Mouse (Mus musculus) G1E (cell line): Measurements from ENCODE around the gene Trcg1.

Experiments used
- CTCF ChIP-seq: IDR thresholded peaks from 2 replicates; pipeline ENCODE4 v1.5.1; 2012; ENCODE audit warnings: low read depth, low read length, inconsistent platforms, mixed read lengths
- GATA1 ChIP-seq: IDR thresholded peaks from 2 replicates; pipeline ENCODE4 v1.6.1; 2012; ENCODE audit warnings: borderline replicate concordance, low read length, inconsistent platforms, mixed read lengths
- GATA2 ChIP-seq: IDR thresholded peaks from 2 replicates; pipeline ENCODE4 v1.6.1; 2012; ENCODE audit warnings: low read depth, low read length, inconsistent platforms, borderline replicate concordance
- TAL1 ChIP-seq: conservative IDR thresholded peaks from 2 replicates; pipeline ENCODE4 v1.6.1; 2012; ENCODE audit warnings: low read depth, low read length, inconsistent platforms, mixed read lengths

DNA sequence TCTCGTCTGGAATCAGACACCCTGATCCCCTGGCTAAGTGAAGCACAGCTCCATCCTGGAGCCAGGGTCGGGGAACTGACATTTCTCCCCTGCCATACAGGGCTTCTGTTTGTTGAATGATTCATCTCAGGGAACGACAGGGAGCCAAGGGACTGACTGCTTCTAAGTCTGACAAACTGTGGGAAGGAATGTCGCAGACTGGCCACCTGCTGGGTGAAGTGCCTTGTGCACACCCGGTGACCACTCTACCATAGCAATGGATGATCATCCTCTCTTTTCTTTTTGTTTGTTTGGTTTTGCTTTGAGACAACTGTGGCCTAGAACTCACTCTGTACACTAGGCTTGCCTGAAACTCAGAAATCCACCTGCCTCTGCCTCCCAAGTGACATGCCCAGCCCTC is 6.6 kb downstream of the Trcg1 start:
- TF ChIP-seq CTCF (no peak), GATA1 (no peak), TAL1 (no peak), GATA2 (no peak)
